Mouse (Mus musculus): Measurements from ENCODE around the gene Rhbdl1. TPM values are rescaled to one million over a fixed set of nuclear protein-coding genes. Genes with fewer than 3 reads are reported as not detected.

Rhbdl1 gene
- total RNA-seq, 1 experiment: 1.1 TPM

DNA sequence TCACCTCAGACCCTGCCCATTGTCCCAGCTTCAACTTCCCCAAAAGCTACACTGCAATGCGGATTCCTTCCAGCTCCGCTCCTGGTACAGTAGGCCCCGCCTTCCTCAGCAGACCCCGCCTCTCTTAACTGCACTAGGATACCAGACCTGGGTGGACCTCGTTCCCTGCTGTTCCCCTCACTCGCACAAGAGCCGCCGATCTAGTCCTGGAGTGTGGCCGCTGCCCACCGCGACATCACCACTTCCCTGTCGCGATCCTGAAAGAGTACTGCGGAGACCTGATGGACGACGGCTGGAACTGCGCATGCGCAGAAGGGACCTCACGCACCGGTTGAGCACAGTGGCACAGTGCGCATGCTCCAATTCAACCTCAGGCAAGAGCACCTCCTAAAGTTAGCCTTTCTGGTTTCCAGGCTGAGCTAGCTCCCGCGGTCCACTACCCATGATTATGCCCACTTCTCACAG lies 51.8 kb downstream of the Rhbdl1 start, which contains the start of gene Haghl:
TSS of gene Haghl (minus strand) at position 393 of the 465 bp plus-strand sequence.
- peaks cover 3 to 5% of the 10 kb centered on the region in 2 experiments; a peak in 1 of 4 replicates for H3K4me1 ChIP-seq (ENCODE audit: control insufficient read depth in 2 of 2, insufficient read depth in 2 of 2, low read length in 2 of 2, poor library complexity in 1 of 2)
- H3K36me3 ChIP-seq (ENCODE audit: control insufficient read depth, insufficient read depth, low read length, poor library complexity, severe bottlenecking): peaks cover 26% of the 10 kb centered on the region
- H3K9me3 ChIP-seq (ENCODE audit: control insufficient read depth, insufficient read depth, low read depth, low read length): no peaks in the 10 kb centered on the region
- peak; percentile 96 for DNase-seq (ENCODE audit: low read depth, low spot score)
- TF ChIP-seq MAFK (IDR thresholded peaks at IDR 0.05; ENCODE audit: insufficient read depth, low read depth, low read length) (no peak), HCFC1 (IDR thresholded peaks at IDR 0.05; ENCODE audit: borderline replicate concordance, insufficient read depth, low read length) (no peak; the same call in 1 of the 2 replicates), ZNF384 (IDR thresholded peaks at IDR 0.05; ENCODE audit: low read depth, low read length) (no peak), CHD2 (IDR thresholded peaks at IDR 0.05; ENCODE audit: low read depth, low read length) (no peak)
- H3K27ac ChIP-seq (ENCODE audit: insufficient read depth, low read depth, low read length, poor library complexity, severe bottlenecking): peak within 1 kb of the TSS; percentile 61
- in situ Hi-C loops (cut with MboI; ENCODE audit: low sequenced_read_pairs in 2 of 2, unreplicated experiment in 2 of 2): no loop called here
- peak within 1 kb of the TSS; percentile 73 to 89 for H3K4me3 ChIP-seq (ENCODE audit: insufficient read depth in 1 of 2, low read depth in 1 of 2, low read length in 2 of 2, poor library complexity in 1 of 2, severe bottlenecking in 1 of 2)
- H3K9ac ChIP-seq (ENCODE audit: insufficient read depth, low read depth, low read length, poor library complexity, severe bottlenecking): peak within 1 kb of the TSS; percentile 81

Other genes starting within 250 kb of the Rhbdl1 start
- gene Gng13, start 120.1 kb downstream of the Rhbdl1 start, total RNA-seq (2012; rRNA removed): 9.9 and 14.5 TPM in 2 replicates
- gene Chtf18, start 109.9 kb downstream of the Rhbdl1 start, total RNA-seq (2012; rRNA removed): 102 and 151 TPM in 2 replicates
- 7.6 and 8.7 TPM in 2 replicates for gene Rpusd1, start 109.6 kb downstream of the Rhbdl1 start, total RNA-seq (2012; rRNA removed)
- 0.27 and 0.58 TPM in 2 replicates for gene Mslnl, start 101.3 kb downstream of the Rhbdl1 start, total RNA-seq (2012; rRNA removed)
- gene Msln, start 82.9 kb downstream of the Rhbdl1 start, total RNA-seq (2012; rRNA removed): 7.5 and 16.0 TPM in 2 replicates
- 27.0 and 32.7 TPM in 2 replicates for gene Narfl, start 63.5 kb downstream of the Rhbdl1 start, total RNA-seq (2012; rRNA removed)
- 14.5 and 29.5 TPM in 2 replicates for gene Haghl, start 51.6 kb downstream of the Rhbdl1 start, total RNA-seq (2012; rRNA removed)
- gene Ccdc78, start 50.7 kb downstream of the Rhbdl1 start, total RNA-seq (2012; rRNA removed): 0.22 and 0.26 TPM in 2 replicates
- 32.8 and 60.6 TPM in 2 replicates for gene Fam173a, start 44.4 kb downstream of the Rhbdl1 start, total RNA-seq (2012; rRNA removed)
- gene AC134908.4, start 41.6 kb downstream of the Rhbdl1 start, total RNA-seq (2012; rRNA removed): not detected in 2 replicates
- 46.1 and 62.7 TPM in 2 replicates for gene Metrn, start 40.2 kb downstream of the Rhbdl1 start, total RNA-seq (2012; rRNA removed)
- 1.7 TPM in 2 replicates for gene Fbxl16, start 28.2 kb downstream of the Rhbdl1 start, total RNA-seq (2012; rRNA removed)
- gene Wdr24, start 13.7 kb downstream of the Rhbdl1 start, total RNA-seq (2012; rRNA removed): 28.6 and 43.4 TPM in 2 replicates
- 25.1 and 46.4 TPM in 2 replicates for gene Jmjd8, start 8.4 kb downstream of the Rhbdl1 start, total RNA-seq (2012; rRNA removed)
- 161 and 176 TPM in 2 replicates for gene Stub1, start 3.9 kb downstream of the Rhbdl1 start, total RNA-seq (2012; rRNA removed)
- 2.0 and 2.7 TPM in 2 replicates for gene Gm20683, start 4.5 kb upstream of the Rhbdl1 start, total RNA-seq (2012; rRNA removed)
- 36.8 and 52.6 TPM in 2 replicates for gene Rhot2, start 7.6 kb upstream of the Rhbdl1 start, total RNA-seq (2012; rRNA removed)
- gene Wdr90, start 24.2 kb upstream of the Rhbdl1 start, total RNA-seq (2012; rRNA removed): 24.7 and 50.5 TPM in 2 replicates
- 12.3 and 12.6 TPM in 2 replicates for gene Mcrip2, start 31.5 kb upstream of the Rhbdl1 start, total RNA-seq (2012; rRNA removed)
- 26.5 and 26.6 TPM in 2 replicates for gene Mettl26, start 37.8 kb upstream of the Rhbdl1 start, total RNA-seq (2012; rRNA removed)
- gene Wfikkn1, start 43.6 kb upstream of the Rhbdl1 start, total RNA-seq (2012; rRNA removed): 3.3 TPM in 2 replicates
- 14.6 and 15.7 TPM in 2 replicates for gene Rab40c, start 82.4 kb upstream of the Rhbdl1 start, total RNA-seq (2012; rRNA removed)
- gene Pigq, start 107.6 kb upstream of the Rhbdl1 start, total RNA-seq (2012; rRNA removed): 44.4 and 56.9 TPM in 2 replicates
- 0.16 and 0.18 TPM in 2 replicates for gene Nhlrc4, start 107.7 kb upstream of the Rhbdl1 start, total RNA-seq (2012; rRNA removed)
- gene A930017K11Rik, start 115.3 kb upstream of the Rhbdl1 start, total RNA-seq (2012; rRNA removed): not detected in 2 replicates
- 18.0 and 19.0 TPM in 2 replicates for gene Capn15, start 148.5 kb upstream of the Rhbdl1 start, total RNA-seq (2012; rRNA removed)
- 9.4 and 11.2 TPM in 2 replicates for gene Rab11fip3, start 232.3 kb upstream of the Rhbdl1 start, total RNA-seq (2012; rRNA removed)

Data from ES-E14 (cell line).